Mouse (Mus musculus) hindbrain, embryonic 12.5 days (tissue): Measurements from ENCODE around the gene Ensa. TPM values are rescaled to one million over a fixed set of nuclear protein-coding genes. Genes with fewer than 3 reads are reported as not detected.
"Not testable (repeated sequence)": the region's sequence is repeated elsewhere in the genome, so short reads cannot be mapped to it uniquely, and the experiment has no call there.

Source experiments
- ATAC-seq: fragments of 200-750 bp; cut with Nextera tagmentation; 2 replicates; pipeline ENCODE4 v1.8.0; 2017; ENCODE audit warnings: moderate TSS enrichment; ENCODE audit not compliant: low FRiP score
- H3K27ac ChIP-seq: fragments of 300-500 bp; sonication (generic); 2 replicates; pipeline ENCODE4 v1.5.1; 2016; ENCODE audit warnings: mild to moderate bottlenecking
- H3K27me3 ChIP-seq: fragments of 300-500 bp; sonication (generic); 2 replicates; pipeline ENCODE4 v1.6.1; 2016; ENCODE audit warnings: mild to moderate bottlenecking
- H3K36me3 ChIP-seq: fragments of 300-500 bp; sonication (generic); 2 replicates; pipeline ENCODE4 v1.6.1; 2016; ENCODE audit warnings: mild to moderate bottlenecking
- H3K4me1 ChIP-seq: fragments of 300-500 bp; sonication (generic); 2 replicates; pipeline ENCODE4 v1.6.1; 2016
- H3K4me2 ChIP-seq: fragments of 300-500 bp; sonication (generic); replicated peaks from 2 replicates; pipeline ENCODE4 v1.6.1; 2016; ENCODE audit warnings: mild to moderate bottlenecking
- H3K4me3 ChIP-seq: fragments of 300-500 bp; sonication (generic); 2 replicates; pipeline ENCODE4 v1.5.1; 2016; ENCODE audit warnings: mild to moderate bottlenecking
- H3K9ac ChIP-seq: fragments of 300-500 bp; sonication (generic); 2 replicates; pipeline ENCODE4 v1.6.1; 2016; ENCODE audit warnings: mild to moderate bottlenecking, moderate library complexity
- H3K9me3 ChIP-seq: fragments of 300-500 bp; sonication (generic); replicated peaks from 2 replicates; pipeline ENCODE4 v1.6.1; 2016; ENCODE audit warnings: mild to moderate bottlenecking
- WGBS: fragments of 180-500 bp; shearing (Covaris S2); methylation state at CpG from one replicate; pipeline ENCODE4 v1.1.7; 2016; 5-methylcytosine and 5-hydroxymethylcytosine counted together
- polyA plus RNA-seq: library from polyadenylated mRNA; unstranded; fragments of >200 nt; fragmentation: Nextera tagmentation; extraction: Ambion mirVana; gene quantifications from 2 replicates; pipeline ENCODE4 v1.2.1, GENCODE M21; 2016

Gene Ensa
- polyA plus RNA-seq, 1 experiment from 2014 or later = 97.5 TPM

DNA sequence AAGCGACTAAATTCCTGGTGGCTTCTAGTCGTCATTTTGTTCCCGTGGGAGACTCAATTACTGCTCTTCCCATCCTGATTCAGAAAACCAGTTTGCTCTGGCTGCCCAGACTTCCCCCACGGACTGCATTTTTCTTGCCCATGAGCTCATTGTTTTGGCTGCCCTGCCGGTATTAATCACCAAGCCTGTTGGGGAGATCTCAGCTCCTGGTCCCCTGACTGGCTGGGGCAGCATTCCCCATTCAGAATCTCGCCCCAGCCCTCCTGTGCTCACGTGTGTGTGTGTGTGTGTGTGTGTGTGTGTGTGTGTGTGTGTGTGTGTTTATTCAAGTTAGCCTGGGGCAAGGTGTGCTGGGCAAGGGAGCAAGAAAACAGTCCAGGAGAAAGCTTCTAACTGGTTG lies 43.2 kb downstream of the Ensa start:
- H3K9ac ChIP-seq = 0 out of 2 replicates have a peak overlapping the region, but pooled peaks have one; percentile 8
- peak; percentile 36; the same call in 1 of the 2 replicates for ATAC-seq
- peaks cover 41% of the 10 kb centered on the region for H3K4me1 ChIP-seq

DNA sequence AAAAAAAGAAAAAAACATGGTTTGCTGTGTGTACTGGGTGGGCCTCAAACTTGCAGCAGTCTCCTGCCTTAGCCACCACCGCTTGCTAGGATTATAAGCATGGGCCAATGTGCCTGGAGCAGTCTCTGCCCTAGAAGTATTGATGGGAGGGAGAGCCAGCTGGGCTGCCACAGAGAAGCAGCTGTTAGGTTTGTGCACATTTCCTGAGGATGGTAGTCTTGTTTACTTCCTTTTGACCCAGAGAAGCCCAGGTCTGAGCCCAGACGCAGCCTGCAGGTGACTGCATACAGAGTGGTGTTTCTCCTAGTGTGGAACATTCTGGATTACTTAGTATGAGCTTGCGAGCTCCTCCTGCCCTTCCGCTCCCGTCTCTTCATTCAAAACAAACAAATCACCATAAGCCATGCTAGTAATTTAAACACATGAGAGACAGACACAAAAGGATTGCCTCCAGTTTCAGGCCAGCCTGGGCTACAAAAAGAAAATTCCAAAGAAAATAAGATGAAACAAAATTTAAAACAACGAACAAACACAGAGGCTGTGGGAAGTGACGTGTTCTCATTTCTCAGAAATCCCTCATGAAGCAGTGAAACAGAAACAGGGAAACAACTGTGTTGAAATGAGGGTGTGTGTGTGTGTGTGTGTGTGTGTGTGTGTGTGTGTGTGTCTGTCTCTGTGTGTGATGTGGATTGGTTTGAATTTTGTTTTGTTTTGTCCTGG lies 44.0 kb downstream of the Ensa start:
- Histone ChIP-seq H3K4me3 (no peak overlapping the region), H3K27me3 (no peaks in the 10 kb centered on the region), H3K27ac (peak overlapping the region; percentile 78; the same call in 1 of the 2 replicates), H3K36me3 (peaks cover 47% of the 10 kb centered on the region), H3K9ac (no peak overlapping the region), H3K9me3 (no peaks in the 10 kb centered on the region), H3K4me1 (peaks cover 42% of the 10 kb centered on the region), H3K4me2 (no peak overlapping the region)
- 86% methylated on average over 7 of the region's 7 CpGs for WGBS
- ATAC-seq = no peak

More for the DNA sequence above, 43.2 kb downstream of the Ensa start:
- 0 out of 2 replicates have a peak overlapping the region, but pooled peaks have one; percentile 3 for H3K4me2 ChIP-seq
- no peak overlapping the region for H3K4me3 ChIP-seq
- no peaks in the 10 kb centered on the region for H3K27me3 ChIP-seq
- H3K27ac ChIP-seq = peak overlapping the region; percentile 78
- 34% methylated on average over 7 of the region's 7 CpGs for WGBS
- no peaks in the 10 kb centered on the region for H3K9me3 ChIP-seq
- peaks cover 44% of the 10 kb centered on the region for H3K36me3 ChIP-seq

DNA sequence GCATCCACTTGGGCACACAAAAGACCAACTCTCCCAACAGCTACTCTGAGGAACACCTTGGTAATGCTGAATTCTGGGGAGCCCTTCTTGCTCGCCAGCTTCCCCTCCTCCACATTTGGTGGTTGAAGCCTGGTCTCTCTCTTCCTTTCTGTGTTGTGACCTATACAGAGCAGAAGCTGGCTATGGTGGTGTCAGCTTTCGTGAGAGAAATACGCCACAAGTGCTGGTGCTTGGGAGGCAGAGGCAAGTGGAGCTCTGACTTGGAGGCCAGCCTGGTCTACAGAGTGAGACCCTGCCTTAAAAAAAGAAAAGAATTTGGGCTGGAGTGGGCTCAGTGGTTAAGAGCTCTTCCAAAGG lies 44.5 kb downstream of the Ensa start:
- no peak overlapping the region for H3K27ac ChIP-seq
- no peaks in the 10 kb centered on the region for H3K27me3 ChIP-seq
- H3K4me1 ChIP-seq = peaks cover 44% of the 10 kb centered on the region
- 95% methylated on average over 3 of the region's 3 CpGs for WGBS
- no peak overlapping the region for H3K4me3 ChIP-seq
- H3K36me3 ChIP-seq = peaks cover 44% of the 10 kb centered on the region
- no peaks in the 10 kb centered on the region for H3K9me3 ChIP-seq
- H3K9ac ChIP-seq = no peak overlapping the region
- no peak for ATAC-seq
- no peak overlapping the region for H3K4me2 ChIP-seq

DNA sequence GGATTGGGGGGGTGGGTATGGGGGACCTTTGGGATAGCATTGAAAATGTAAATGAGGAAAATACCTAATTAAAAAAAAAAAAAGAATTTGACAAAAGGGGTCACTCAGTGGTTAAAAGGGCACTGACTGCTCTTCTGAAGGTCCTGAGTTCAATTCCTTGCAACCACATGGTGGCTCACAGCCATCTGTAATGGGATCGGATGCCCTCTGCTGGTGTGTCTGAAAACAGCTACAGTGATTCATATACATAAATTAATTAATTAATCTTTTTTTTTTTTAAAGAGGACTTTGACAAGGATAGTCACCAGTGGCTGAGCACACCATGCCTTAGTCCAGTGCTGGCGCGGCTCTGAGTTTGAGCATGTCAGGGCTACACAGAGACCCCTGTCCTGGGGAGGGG lies 45.6 kb downstream of the Ensa start:
- H3K27ac ChIP-seq, H3K9ac ChIP-seq, H3K4me2 ChIP-seq, H3K9me3 ChIP-seq, H3K4me3 ChIP-seq, H3K27me3 ChIP-seq, ATAC-seq: not testable (repeated sequence)
- Histone ChIP-seq H3K4me1 (peaks cover 54% of the 10 kb centered on the region), H3K36me3 (peaks cover 32% of the 10 kb centered on the region)
- WGBS = 95% methylated on average over 3 of the region's 3 CpGs

DNA sequence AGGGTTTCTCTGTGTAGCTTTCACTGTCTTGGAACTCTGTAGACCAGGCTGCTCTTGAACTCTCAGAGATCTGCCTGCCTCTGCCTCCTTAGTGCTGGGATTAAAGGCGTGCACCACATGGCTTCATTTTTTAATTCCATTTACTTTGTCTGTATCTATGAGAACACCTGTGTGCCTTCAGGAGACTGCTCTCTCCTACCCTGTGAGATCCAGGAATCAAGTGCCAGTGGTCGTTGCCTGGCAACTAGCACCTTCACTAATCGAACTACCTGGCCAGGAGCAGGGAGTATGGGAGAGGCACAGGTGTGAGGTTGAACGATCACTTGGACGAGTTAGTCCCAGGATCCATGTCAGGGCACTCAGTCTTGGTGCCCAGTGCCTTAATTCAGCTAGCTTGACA lies 46.4 kb downstream of the Ensa start:
- Histone ChIP-seq H3K27me3 (no peaks in the 10 kb centered on the region), H3K9me3 (no peaks in the 10 kb centered on the region), H3K27ac (no peak overlapping the region), H3K4me3 (no peak overlapping the region), H3K4me1 (peaks cover 53% of the 10 kb centered on the region), H3K9ac (no peak overlapping the region), H3K36me3 (peaks cover 32% of the 10 kb centered on the region), H3K4me2 (no peak overlapping the region)
- 93% methylated on average over 5 of the region's 5 CpGs for WGBS
- no peak for ATAC-seq

DNA sequence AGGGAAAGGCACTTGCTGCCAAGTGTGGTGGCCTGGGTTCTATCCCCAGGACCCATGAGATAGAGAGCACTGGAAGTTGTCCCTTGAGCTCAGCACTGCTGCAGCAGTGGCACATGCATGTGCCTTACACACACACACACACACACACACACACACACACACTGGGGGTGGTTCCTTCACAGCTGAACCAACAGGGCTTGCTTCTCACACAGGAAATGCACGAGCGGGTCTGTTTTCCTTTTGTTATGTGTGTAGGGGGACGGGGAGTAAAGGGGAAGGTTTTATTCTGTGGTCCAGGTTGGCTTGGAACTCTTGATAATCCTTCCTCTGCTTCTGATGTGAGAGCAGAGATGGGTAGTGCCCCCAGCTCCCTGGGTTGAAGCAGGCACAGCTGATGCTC lies 47.7 kb downstream of the Ensa start:
- Histone ChIP-seq H3K4me2 (no peak overlapping the region), H3K9me3 (no peaks in the 10 kb centered on the region), H3K36me3 (peaks cover 35% of the 10 kb centered on the region), H3K9ac (no peak overlapping the region), H3K4me3 (no peak overlapping the region), H3K27me3 (no peaks in the 10 kb centered on the region), H3K27ac (peak overlapping the region; percentile 12; the same call in 1 of the 2 replicates), H3K4me1 (peaks cover 47% of the 10 kb centered on the region)
- 61% methylated on average over 3 of the region's 3 CpGs for WGBS
- no peak for ATAC-seq

DNA sequence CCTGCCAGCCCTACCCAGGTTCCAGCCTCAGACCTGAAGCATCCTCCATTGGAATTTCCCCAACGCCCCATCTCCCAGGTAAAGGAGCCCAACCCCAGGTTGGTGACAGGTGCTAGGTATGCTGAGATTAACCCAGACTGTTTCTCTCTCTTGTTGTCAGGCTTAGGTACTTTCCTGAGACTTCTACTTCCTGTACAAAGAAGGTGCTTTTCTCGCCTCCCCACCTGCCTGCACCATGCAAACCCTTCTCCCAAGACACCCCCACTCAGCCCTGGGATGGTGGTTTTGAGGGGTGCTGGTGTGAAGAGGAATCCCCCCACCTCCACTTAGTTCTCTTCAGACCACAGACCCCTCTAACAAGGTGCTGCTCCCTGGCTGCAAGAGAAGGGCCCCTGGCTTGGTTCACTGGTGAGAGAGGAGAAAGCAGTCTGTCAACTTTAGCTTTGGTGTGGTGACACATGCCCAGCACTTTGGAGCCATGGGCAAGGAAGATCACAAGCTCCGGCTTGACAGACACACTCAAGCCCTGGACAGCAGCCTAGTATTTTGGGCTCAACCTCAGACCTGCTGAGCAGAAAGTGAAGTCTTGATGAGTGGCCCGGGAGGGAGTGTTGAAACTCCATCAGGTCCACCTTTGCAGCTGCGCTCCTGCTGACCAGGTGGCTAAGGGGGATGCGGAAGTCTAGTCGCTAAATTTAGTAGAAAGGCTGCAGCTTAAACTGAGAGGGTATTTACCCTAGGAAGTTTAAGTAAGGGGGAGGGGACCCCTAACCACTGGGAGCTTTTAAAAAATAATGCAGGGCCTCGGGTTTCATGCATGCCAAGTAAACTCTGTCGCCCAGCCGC lies 48.3 kb downstream of the Ensa start:
- no peak overlapping the region for H3K4me3 ChIP-seq
- H3K9me3 ChIP-seq = no peaks in the 10 kb centered on the region
- no peak overlapping the region for H3K9ac ChIP-seq
- peaks cover 34% of the 10 kb centered on the region for H3K36me3 ChIP-seq
- WGBS = 52% methylated on average over 10 of the region's 10 CpGs
- peak overlapping the region; percentile 17; the same call in 1 of the 2 replicates for H3K4me2 ChIP-seq
- peaks cover 41% of the 10 kb centered on the region for H3K4me1 ChIP-seq
- H3K27me3 ChIP-seq = no peaks in the 10 kb centered on the region
- ATAC-seq = no peak
- H3K27ac ChIP-seq = peak overlapping the region; percentile 71; the same call in 1 of the 2 replicates

DNA sequence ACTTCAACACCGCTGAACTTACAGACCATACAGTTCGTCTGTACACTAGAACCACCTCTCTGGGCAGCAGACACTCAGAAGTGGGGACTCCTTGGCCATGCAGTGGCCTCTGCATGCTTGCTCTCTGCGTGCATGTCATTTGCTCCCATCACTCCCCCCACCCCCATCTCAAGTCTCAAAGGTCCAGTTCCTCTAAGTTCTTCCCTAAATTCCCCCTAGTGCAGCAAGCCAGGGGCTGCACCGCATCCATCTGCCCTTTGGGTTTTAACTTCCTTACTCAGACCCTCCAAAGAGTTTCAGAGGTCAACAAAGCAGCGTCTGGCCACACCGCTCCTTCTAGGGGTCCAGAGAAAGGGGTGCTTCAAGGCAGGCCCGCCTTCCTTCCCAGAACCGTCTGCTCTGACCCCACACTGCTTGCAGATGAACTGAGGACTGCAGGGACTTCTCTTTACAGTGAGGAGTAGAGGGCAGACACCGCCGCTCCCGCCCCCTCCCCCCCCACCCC lies 49.0 kb downstream of the Ensa start:
- WGBS = 21% methylated on average over 11 of the region's 11 CpGs
- peak; percentile 32; the same call in 1 of the 2 replicates for ATAC-seq
- H3K4me3 ChIP-seq = no peak overlapping the region
- H3K9ac ChIP-seq = no peak overlapping the region
- peak overlapping the region; percentile 71 for H3K27ac ChIP-seq
- H3K27me3 ChIP-seq = no peaks in the 10 kb centered on the region
- peaks cover 28% of the 10 kb centered on the region for H3K36me3 ChIP-seq
- H3K4me1 ChIP-seq = peaks cover 38% of the 10 kb centered on the region
- H3K4me2 ChIP-seq = peak overlapping the region; percentile 17
- H3K9me3 ChIP-seq = no peaks in the 10 kb centered on the region

DNA sequence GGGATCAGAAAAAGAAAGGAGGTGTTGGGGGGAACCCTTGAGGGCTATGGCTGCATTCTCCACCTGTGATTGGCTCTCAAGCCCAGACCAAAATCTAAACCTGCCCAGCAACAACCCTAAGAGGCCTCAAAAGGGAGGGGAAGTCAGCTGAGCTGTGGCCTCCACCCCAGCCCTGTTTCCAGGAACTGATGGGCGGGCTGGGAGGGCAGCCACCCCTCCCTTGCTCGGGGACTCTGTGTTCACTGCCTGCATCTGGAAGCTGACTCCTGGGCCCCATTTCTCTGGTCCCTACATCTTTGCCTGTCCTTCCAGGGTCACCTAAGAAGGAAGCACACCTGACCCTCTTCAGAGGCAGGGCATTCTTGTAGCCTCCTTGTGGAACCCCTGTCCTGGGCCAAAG lies 49.4 kb downstream of the Ensa start:
- H3K9ac ChIP-seq = no peak overlapping the region
- peak; percentile 16; the same call in 1 of the 2 replicates for ATAC-seq
- H3K4me3 ChIP-seq = no peak overlapping the region
- peaks cover 23% of the 10 kb centered on the region for H3K36me3 ChIP-seq
- H3K27ac ChIP-seq = peak overlapping the region; percentile 71
- no peaks in the 10 kb centered on the region for H3K27me3 ChIP-seq
- peak overlapping the region; percentile 17; the same call in 1 of the 2 replicates for H3K4me2 ChIP-seq
- WGBS = 33% methylated on average over 2 of the region's 2 CpGs
- H3K4me1 ChIP-seq = peaks cover 38% of the 10 kb centered on the region
- H3K9me3 ChIP-seq = no peaks in the 10 kb centered on the region

DNA sequence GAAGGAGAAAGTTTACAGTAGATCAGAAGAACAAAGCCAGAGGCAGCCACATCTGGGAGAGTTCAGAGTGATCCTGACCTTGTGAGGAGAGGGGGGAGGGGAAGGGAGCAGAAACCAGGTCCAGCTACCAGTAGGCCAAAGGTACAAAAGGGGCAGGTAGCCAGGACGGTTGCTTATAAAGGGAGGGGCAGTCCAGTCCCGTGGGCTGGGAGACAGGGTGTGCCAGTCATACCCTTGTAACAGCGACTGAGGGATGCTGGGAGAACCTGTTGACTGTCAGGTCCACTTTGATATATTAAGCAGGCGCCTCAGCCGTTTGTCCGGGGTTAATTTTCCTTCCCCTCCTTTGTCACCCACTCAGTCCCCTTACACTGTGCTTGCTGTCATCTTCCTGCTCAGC lies 50.0 kb downstream of the Ensa start:
- Histone ChIP-seq H3K27me3 (no peaks in the 10 kb centered on the region), H3K9me3 (no peaks in the 10 kb centered on the region), H3K4me2 (no peak overlapping the region), H3K9ac (0 out of 2 replicates have a peak overlapping the region, but pooled peaks have one; percentile 18), H3K27ac (peak overlapping the region; percentile 66; the same call in 1 of the 2 replicates), H3K4me1 (peaks cover 38% of the 10 kb centered on the region), H3K36me3 (peaks cover 19% of the 10 kb centered on the region; the same call in 1 of the 2 replicates), H3K4me3 (no peak overlapping the region)
- WGBS = 23% methylated on average over 6 of the region's 6 CpGs
- no peak for ATAC-seq

DNA sequence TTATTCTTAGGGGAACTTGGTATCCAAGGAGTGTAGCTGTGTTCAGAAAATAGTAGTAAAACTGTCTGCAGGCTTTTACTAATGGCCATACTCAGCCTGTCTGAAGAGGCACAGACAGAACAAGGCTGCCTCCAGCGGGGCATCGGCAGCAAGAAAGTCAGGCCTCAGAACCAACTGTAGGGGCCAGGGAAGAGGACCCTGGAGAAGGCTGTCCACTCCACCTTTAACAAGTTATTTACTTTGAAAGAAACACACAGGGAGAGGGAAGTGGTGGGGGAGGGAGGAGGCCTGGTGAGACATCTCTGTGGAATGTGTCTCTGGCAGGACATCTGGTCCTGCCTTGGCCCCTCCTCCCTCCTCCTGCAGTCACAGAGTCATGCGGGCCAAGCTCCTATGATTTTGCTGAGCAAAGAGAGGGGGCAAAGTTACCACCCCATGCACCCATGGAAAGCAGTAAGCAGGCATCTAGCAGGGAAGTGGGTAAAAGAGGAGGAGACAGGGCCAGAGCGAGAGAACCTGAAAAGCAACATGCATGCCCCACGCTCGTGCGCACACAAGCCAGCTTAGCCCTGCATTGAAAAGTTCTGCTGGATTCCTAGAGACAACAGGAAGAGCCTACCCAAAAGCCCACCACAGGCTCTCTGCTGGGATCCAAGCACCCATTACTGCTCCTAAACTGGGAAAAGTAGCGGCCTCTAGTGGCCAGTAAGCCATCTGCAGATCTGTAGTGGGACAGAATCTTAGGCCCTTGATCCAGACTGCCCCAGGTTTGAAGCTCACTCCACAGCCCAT lies 50.7 kb downstream of the Ensa start:
- WGBS = 25% methylated on average over 7 of the region's 8 CpGs
- H3K27ac ChIP-seq = peak overlapping the region; percentile 66
- ATAC-seq = no peak
- no peak overlapping the region for H3K4me3 ChIP-seq
- H3K9me3 ChIP-seq = no peaks in the 10 kb centered on the region
- peak overlapping the region; percentile 18; the same call in 1 of the 2 replicates for H3K9ac ChIP-seq
- peaks cover 38% of the 10 kb centered on the region for H3K4me1 ChIP-seq
- no peak overlapping the region for H3K4me2 ChIP-seq
- peaks cover 19% of the 10 kb centered on the region; the same call in 1 of the 2 replicates for H3K36me3 ChIP-seq
- no peaks in the 10 kb centered on the region for H3K27me3 ChIP-seq
